Mouse (Mus musculus) heart, embryonic 14.5 days (tissue): ENCODE results near the gene Col24a1. TPM values are rescaled to one million over a fixed set of nuclear protein-coding genes. Genes with fewer than 3 reads are reported as not detected.
A peak's percentile ranks its signal among the peaks of the same experiment; 100 is the strongest.

Experiments
- ATAC-seq: fragments of 200-750 bp; cut with Nextera tagmentation; 2 replicates; pipeline ENCODE4 v1.8.0; 2017; ENCODE audit warnings: low read depth, moderate TSS enrichment; ENCODE audit not compliant: insufficient number of reproducible peaks, insufficient read depth, low FRiP score
- H3K27ac ChIP-seq, 2 experiments: fragments of 200-500 bp in 1 of 2; fragments of 300-500 bp in 1 of 2; sonication (generic) in 1 of 2; replicated peaks in 1 of 2; 2 replicates each; pipeline ENCODE4 v1.5.1; 2012 to 2014; ENCODE audit warnings: low read depth in 2 of 2, low read length in 2 of 2, control low read depth in 1 of 2, mild to moderate bottlenecking in 1 of 2, mixed read lengths in 1 of 2; ENCODE audit not compliant: control insufficient read depth in 1 of 2, insufficient read depth in 1 of 2
- H3K27me3 ChIP-seq: fragments of 300-500 bp; sonication (generic); 2 replicates; pipeline ENCODE4 v1.6.1; 2014; ENCODE audit warnings: mild to moderate bottlenecking, low read length, control low read depth; ENCODE audit not compliant: control insufficient read depth, insufficient read depth
- H3K36me3 ChIP-seq: fragments of 300-500 bp; sonication (generic); 2 replicates; pipeline ENCODE4 v1.6.1; 2014; ENCODE audit warnings: mild to moderate bottlenecking, control low read depth, low read length, mixed read lengths; ENCODE audit not compliant: control insufficient read depth, insufficient read depth
- H3K4me1 ChIP-seq, 2 experiments: fragments of 200-500 bp in 1 of 2; fragments of 300-500 bp in 1 of 2; sonication (generic) in 1 of 2; 2 replicates each; pipeline ENCODE4 v1.6.1; 2012 to 2014; ENCODE audit warnings: low read length in 2 of 2, control low read depth in 1 of 2, mixed read lengths in 1 of 2; ENCODE audit not compliant: control insufficient read depth in 2 of 2, insufficient read depth in 2 of 2
- H3K4me2 ChIP-seq: fragments of 300-500 bp; sonication (generic); 2 replicates; pipeline ENCODE4 v1.6.1; 2014; ENCODE audit warnings: mild to moderate bottlenecking, low read length
- H3K4me3 ChIP-seq, 2 experiments: fragments of 200-500 bp in 1 of 2; fragments of 300-500 bp in 1 of 2; sonication (generic) in 1 of 2; 2 replicates each; pipeline ENCODE4 v1.5.1; 2012 to 2014; ENCODE audit warnings: low read length in 2 of 2, mild to moderate bottlenecking in 2 of 2, control low read depth in 1 of 2, low read depth in 1 of 2, moderate library complexity in 1 of 2; ENCODE audit not compliant: control insufficient read depth in 1 of 2, insufficient read depth in 1 of 2
- H3K9ac ChIP-seq: fragments of 300-500 bp; sonication (generic); 2 replicates; pipeline ENCODE4 v1.6.1; 2014; ENCODE audit warnings: mild to moderate bottlenecking, low read length
- H3K9me3 ChIP-seq: fragments of 300-500 bp; sonication (generic); 2 replicates; pipeline ENCODE4 v1.6.1; 2016; ENCODE audit warnings: low read length, control low read depth; ENCODE audit not compliant: control insufficient read depth
- WGBS: fragments of 180-500 bp; shearing (Covaris S2); extraction: QIAGEN DNeasy Blood & Tissue Kit; methylation state at CpG from one replicate; pipeline ENCODE4 v1.1.7; 2014; 5-methylcytosine and 5-hydroxymethylcytosine counted together
- polyA plus RNA-seq: library from polyadenylated mRNA; unstranded; fragments of >200 nt; fragmentation: Nextera tagmentation; extraction: Ambion mirVana; gene quantifications from 2 replicates; pipeline ENCODE4 v1.2.1, GENCODE M21; 2014

The Col24a1 gene
- polyA plus RNA-seq, 1 experiment from 2014 or later = 0.57 TPM

- WGBS = 80% methylated on average over 7 of the region's 7 CpGs
- no peak overlapping the region for H3K27ac ChIP-seq
- no peak overlapping the region for H3K9ac ChIP-seq
- no peak overlapping the region for H3K4me2 ChIP-seq
- H3K4me1 ChIP-seq = no peaks in the 10 kb centered on the region
- H3K9me3 ChIP-seq = no peaks in the 10 kb centered on the region
- H3K27me3 ChIP-seq = no peaks in the 10 kb centered on the region
- no peak overlapping the region for H3K4me3 ChIP-seq
- no peak for ATAC-seq
- H3K36me3 ChIP-seq = no peaks in the 10 kb centered on the region
These were observed 24.2 kb upstream of the Col24a1 start for GRCm38 (mm10) chr3:145268066-145268465.

DNA sequence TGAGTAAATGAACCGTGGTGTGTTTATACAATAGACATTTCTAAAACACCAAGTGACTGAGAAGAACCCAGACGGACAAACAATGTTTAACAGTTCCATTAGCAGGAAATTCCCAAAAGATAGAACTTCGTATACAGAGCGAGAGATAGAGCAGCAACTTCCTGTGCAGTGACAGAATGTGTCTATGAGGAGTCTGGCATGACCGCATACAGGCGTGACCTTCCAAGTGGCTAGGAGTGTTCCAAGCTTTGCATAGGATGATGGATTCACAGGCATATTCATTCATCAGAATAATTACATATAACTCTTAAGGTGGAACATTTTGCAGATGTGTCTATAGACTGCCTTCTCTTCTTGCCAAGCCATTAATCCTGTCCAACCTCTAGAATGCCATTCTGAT, 18.1 kb upstream of the Col24a1 start:
- no peak for ATAC-seq
- no peak overlapping the region for H3K27ac ChIP-seq
- H3K27me3 ChIP-seq = no peaks in the 10 kb centered on the region
- no peaks in the 10 kb centered on the region for H3K9me3 ChIP-seq
- H3K9ac ChIP-seq = no peak overlapping the region
- H3K4me1 ChIP-seq = no peaks in the 10 kb centered on the region
- no peak overlapping the region for H3K4me2 ChIP-seq
- 66% methylated on average over 6 of the region's 6 CpGs for WGBS
- H3K36me3 ChIP-seq = no peaks in the 10 kb centered on the region
- no peak overlapping the region for H3K4me3 ChIP-seq

GRCm38 (mm10) chr3:145293207-145293606, 935 bp downstream of the Col24a1 start:
- H3K9ac ChIP-seq = peak overlapping the region; percentile 58
- peak overlapping the region; percentile 40 to 47 for H3K4me3 ChIP-seq
- H3K36me3 ChIP-seq = no peaks in the 10 kb centered on the region
- peak; percentile 44; the same call in 1 of the 2 replicates for ATAC-seq
- H3K27me3 ChIP-seq = no peaks in the 10 kb centered on the region; the same call in 1 of the 2 replicates
- WGBS = under 1% methylated on average over 9 of the region's 9 CpGs
- H3K27ac ChIP-seq = 0 out of 4 replicates have a peak overlapping the region, but pooled peaks of 1 of the 2 experiments have one; percentile 9
- H3K4me2 ChIP-seq = peak overlapping the region; percentile 96
- peaks cover 12 to 13% of the 10 kb centered on the region in 2 experiments; a peak in 3 of 4 replicates for H3K4me1 ChIP-seq
- H3K9me3 ChIP-seq = no peaks in the 10 kb centered on the region

- Histone ChIP-seq H3K4me1 (peaks cover 12 to 13% of the 10 kb centered on the region in 2 experiments; a peak in 3 of 4 replicates), H3K9ac (peak overlapping the region; percentile 58), H3K4me2 (peak overlapping the region; percentile 96), H3K9me3 (no peaks in the 10 kb centered on the region), H3K27ac (no peak overlapping the region), H3K4me3 (peak overlapping the region; percentile 40 to 47), H3K27me3 (no peaks in the 10 kb centered on the region; the same call in 1 of the 2 replicates), H3K36me3 (no peaks in the 10 kb centered on the region)
- 45% methylated on average over 12 of the region's 12 CpGs for WGBS
- no peak for ATAC-seq
These were observed 1.5 kb downstream of the Col24a1 start for GRCm38 (mm10) chr3:145293623-145294307.

DNA sequence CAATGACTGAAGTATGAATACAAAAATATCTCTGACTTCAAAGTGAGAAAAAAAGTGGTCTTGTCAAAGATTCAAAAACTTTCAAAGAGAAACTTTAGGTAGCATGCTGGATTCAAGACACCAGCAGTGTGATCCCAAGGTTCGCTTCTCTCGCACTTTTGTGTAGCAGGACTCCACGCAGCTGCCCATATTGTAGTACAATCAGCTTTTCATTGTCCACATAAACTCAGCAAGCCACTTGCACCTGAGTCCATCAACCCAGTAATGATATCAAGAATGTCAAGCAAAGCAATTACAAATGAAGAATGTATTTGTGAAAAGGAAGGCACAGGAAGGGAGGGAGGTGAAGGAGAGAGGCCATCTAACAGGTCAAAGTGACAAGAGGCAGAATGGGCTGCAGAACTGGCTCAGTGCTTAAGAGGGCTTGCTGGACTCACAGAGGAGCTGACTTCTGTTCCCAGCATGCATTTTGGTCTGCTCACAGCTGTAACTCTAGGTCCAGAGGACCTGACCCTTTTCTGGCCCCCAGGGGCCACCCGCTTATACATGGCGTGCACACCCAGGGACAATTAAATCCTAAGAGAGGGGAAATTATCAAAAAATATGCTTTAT, 7.8 kb downstream of the Col24a1 start:
- no peak for ATAC-seq
- H3K4me3 ChIP-seq = no peak overlapping the region
- H3K9me3 ChIP-seq = no peaks in the 10 kb centered on the region
- 90% methylated on average over 5 of the region's 5 CpGs for WGBS
- no peaks in the 10 kb centered on the region for H3K36me3 ChIP-seq
- H3K4me1 ChIP-seq = no peaks in the 10 kb centered on the region
- H3K9ac ChIP-seq = no peak overlapping the region
- H3K4me2 ChIP-seq = no peak overlapping the region
- H3K27ac ChIP-seq = no peak overlapping the region
- no peaks in the 10 kb centered on the region for H3K27me3 ChIP-seq

GRCm38 (mm10) chr3:145305311-145305710, 13.0 kb downstream of the Col24a1 start:
- H3K36me3 ChIP-seq = no peaks in the 10 kb centered on the region
- no peak overlapping the region for H3K4me3 ChIP-seq
- H3K4me1 ChIP-seq = no peaks in the 10 kb centered on the region
- no peaks in the 10 kb centered on the region for H3K27me3 ChIP-seq
- WGBS = 78% methylated on average over 5 of the region's 5 CpGs
- H3K9me3 ChIP-seq = no peaks in the 10 kb centered on the region
- ATAC-seq = no peak
- H3K9ac ChIP-seq = no peak overlapping the region
- no peak overlapping the region for H3K4me2 ChIP-seq
- no peak overlapping the region for H3K27ac ChIP-seq

GRCm38 (mm10) chr3:145307209-145307608, 14.9 kb downstream of the Col24a1 start:
- H3K9ac ChIP-seq = no peak overlapping the region

More at GRCm38 (mm10) chr3:145307209-145307608, 14.9 kb downstream of the Col24a1 start:
- Histone ChIP-seq H3K27ac (no peak overlapping the region), H3K36me3 (no peaks in the 10 kb centered on the region), H3K4me2 (no peak overlapping the region), H3K9me3 (no peaks in the 10 kb centered on the region), H3K4me1 (no peaks in the 10 kb centered on the region), H3K27me3 (no peaks in the 10 kb centered on the region), H3K4me3 (no peak overlapping the region)
- no peak for ATAC-seq
- 72% methylated on average over 3 of the region's 3 CpGs for WGBS
